Mouse (Mus musculus): ENCODE data around the gene Klk13.
"Not testable (repeated sequence)": the region's sequence is repeated elsewhere in the genome, so short reads cannot be mapped to it uniquely, and the experiment has no call there.

The Klk13 gene

DNA sequence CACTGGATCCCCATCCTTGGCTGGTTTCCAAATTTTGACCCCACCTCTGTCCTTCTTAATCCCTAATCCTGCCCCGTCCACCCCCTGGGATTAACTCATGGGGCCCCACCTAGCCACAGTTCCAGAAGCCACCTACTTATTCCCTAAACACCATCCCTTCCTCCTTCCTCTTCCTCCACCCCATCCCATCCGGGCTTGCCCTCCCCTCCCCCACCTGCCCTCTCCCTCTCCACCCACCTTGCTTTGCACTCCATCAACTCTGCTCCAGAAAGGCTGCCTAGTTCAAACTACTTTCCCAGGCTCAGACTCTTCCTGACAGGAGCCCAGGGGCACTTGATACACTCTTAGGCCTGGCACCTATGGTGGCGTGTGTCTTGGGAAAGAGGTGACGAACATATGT, at the start of gene Klk13:
TSS of gene Klk13 (plus strand) at position 301 of the 400 bp plus-strand sequence.
- DNase-seq: no peak

DNA sequence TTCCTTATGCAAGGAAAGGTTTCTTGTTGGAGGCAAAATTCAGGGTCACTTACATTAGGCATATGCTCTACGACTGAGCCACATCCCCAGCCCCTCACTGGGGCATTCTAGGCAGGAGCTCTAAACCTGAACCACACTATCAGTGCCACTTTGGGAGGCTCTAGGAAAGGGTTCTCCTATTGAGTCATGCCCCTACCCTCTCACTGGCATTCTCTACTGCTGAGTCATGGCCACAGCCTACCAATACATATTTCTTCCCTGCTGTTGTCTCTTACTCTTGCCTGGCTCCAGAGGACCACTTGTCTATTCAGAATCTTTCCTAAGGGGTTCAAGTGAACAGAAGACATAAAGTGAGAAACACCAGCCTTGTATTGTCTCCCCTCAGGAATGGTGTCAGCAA, 49.6 kb upstream of the Klk13 start:
- DNase-seq: no peak

DNA sequence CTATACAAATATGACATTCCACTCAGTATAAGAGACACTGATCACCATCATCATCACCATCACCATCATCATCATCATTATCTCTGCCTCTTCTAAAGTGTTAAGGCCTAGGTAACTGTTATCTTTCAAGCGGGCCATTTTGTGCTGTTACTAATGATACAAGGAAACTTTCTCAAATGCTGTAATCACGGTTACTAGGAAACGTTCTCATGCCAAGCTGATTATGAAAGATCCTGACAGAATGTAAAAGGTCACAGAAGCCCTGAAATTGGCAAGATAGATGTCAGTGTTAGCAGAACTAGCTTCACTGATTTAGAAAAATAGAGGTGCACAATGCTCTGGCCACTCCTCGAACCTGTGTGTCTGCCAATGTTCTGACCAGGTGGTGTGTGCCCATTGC, 45.1 kb upstream of the Klk13 start:
- DNase-seq: not testable (repeated sequence)

DNA sequence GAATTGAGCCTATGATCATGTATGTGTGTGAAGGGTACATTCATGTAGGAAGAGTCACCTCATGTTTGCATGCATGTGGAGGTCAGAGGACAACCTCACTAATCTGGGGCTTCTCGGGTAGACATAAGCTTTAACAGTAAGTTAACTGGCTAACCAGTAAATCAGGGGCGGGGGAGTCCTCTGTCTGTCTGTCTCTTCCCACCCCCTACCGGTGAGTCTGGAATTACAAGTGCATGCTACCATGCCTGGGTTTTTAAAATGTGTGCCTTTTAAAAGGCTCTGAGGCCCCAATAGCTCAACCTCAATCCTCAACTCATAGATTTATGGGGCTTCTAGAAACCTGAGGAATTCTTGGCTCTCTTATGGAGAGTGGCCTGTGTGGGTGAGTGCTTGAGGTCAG, 43.8 kb upstream of the Klk13 start:
- no peak for DNase-seq

DNA sequence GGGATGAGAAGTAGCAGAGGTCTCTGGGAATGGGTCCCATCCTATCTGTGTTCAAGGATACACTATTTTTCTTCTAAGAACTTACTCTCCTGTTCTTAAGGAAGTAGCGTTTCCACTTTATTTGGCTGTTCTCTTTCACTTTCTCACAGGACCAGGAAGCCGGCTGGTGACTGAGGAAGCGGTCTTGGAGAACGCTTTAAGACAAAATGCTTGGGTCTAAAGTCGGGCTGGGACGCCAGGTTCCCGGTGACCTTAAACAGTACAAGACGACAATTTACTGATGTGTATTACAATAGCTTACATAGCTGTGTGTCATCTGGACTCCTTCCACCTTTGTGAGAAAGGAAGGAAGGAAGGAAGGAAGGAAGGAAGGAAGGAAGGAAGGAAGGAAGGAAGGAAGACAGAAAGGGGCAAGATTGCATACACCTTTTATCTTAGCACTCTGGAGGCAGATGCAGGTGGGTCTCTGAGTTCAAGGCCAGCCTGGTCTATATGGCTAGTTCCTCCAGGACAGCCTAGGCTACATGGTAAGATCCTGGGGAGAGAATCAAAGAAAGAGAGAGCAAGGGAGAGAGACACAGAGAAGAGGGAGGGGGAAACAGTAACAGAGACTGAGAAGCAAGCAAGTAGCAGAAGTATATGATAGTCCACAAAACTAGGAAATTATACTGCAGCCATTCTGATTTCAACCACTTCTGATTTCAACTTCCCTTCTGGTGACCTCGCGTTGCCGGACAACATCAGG, 41.1 kb upstream of the Klk13 start:
- no peak for DNase-seq

DNA sequence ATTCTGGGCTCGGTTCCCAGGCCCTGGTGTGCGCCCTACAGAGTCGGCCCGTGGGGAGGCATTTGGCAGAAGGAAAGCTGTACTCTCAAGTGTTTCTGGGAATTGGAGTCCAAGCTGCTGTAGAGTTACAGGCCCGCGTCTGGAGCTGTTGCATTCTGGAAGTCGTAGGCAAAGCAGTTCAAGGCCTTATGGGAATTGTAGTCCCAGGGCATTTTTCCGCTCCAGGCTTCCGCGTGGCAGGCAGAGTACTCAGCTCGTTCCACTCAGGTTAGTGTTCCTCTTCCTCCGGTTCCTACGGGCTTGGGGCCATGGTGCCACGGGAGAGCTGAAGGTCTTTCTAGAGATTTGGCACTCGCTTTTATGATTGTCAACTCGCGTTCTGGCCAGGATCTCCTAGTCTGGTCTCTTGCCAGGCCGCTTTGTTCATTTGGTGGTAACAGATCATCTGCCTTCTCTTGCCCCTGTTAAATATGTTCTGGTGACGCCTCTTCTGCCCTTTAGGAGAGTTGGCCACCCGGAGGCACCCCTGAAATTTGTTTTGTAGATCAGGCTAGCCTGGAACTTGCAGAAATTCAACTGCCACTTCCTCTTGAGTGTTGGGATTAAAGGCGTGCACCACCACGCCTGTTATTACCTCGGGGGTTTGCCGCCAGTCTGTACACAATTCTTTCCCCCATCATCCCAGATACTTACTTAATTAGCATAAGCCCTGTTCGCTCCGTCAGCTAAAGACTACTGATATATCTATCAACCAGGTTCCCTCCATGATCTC, 40.4 kb upstream of the Klk13 start, which contains the start of gene Ctu1:
TSS of gene Ctu1 (plus strand) at position 208 of the 772 bp plus-strand sequence.
- DNase-seq: peak; percentile 98

DNA sequence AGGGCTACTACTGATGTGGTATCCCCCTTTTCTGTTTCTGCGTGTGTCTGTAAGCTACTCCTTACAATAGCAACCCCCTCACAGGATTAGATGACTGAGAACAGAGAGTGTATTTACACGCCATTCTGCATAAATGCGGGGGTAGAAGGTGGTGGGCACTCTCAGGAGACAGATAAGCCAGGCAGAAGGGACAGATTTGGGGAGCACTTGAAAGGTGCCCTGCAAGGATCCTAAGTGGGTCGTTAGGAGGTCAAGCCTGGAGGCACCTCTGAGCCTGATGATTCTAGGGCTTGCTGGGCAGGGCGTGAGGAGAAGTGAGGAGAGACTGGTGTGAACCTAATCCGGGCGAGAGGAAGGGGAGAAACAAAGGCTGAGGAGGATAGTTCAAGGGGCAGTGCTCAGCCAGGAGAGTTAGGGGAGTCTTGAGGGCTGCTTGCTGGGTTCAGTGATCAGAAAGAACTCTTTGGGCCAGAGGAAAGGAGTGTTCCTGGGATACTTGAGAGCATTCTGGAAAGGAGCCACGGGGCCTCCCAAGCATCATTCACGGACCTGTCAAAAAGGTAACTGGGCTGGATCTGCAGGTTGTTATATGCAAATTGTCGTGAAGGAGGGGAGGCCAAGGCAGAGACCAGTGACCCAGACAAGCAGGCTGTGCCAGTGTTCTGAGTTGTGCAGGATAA, 39.6 kb upstream of the Klk13 start:
- no peak for DNase-seq

DNA sequence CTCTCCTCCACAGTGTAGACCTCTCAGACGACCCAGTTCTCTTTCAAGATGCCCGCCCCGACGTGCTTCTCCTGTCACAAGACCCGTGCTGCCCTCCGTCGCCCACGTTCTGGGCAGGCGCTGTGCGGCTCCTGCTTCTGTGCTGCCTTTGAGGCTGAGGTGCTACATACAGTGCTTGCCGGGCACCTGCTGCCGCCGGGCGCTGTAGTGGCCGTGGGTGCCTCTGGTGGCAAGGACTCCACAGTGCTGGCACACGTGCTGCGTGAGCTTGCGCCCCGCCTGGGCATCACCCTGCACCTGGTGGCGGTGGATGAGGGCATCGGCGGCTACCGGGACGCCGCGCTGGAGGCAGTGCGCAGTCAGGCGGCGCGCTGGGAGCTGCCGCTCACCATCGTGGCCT, 37.3 kb upstream of the Klk13 start:
- DNase-seq: no peak

DNA sequence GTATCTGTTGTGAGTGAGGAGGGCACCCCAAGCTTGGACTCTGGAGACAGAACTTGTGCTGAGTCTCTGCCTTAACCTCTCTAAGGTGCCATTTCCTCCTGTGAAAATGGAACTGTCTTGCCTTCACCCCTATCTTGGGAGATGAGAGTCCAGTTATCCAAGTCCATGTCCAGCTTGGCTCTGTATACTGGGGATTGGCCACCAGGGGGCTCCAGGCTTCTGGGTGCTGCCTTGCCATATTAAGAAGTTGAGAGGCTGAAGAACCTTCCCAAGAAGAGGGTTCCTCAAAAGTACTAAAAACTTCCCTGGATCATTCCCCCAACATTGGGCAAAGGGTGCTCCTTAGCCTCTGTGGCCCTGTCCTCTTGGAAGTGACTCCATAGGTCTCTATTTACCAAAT, 33.9 kb upstream of the Klk13 start:
- DNase-seq: no peak

DNA sequence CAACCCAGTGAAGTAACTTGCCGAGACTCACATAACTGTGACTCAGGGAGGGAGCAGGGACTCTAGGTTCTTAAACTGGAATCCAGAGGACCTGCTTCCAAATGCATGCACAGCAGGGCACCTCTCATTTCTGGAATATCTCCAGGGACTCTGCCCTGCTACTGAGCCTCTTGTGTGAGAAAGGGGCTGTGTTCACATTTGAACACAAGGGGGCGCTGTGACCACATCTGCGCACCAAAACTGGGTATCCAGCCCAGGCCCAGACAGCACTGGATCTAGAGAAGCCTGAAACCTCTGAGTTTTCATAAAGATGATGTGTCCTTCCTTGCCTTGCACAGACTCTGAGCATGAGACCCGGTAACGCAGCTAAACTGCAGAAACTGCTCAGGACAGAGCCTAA, 31.4 kb upstream of the Klk13 start:
- peak; percentile 61 for DNase-seq

DNA sequence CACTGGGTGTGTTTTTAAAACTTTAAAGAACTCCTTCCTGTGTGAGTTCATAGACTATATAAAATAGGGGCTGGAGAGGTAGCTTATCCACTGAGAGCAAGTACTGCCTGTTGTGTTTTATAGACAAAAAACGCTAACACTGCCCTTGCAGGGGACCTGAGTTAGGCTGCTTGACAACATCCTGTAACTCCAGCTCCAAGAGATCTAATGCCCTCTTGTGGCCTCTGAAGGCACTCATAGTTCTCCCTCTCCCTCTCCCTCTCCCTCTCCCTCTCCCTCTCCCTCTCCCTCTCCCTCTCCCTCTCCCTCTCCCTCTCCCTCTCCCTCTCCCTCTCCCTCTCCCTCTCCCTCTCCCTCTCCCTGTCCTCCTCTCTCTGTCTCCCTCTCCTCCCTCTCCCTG, 29.9 kb upstream of the Klk13 start:
- DNase-seq: not testable (repeated sequence)

DNA sequence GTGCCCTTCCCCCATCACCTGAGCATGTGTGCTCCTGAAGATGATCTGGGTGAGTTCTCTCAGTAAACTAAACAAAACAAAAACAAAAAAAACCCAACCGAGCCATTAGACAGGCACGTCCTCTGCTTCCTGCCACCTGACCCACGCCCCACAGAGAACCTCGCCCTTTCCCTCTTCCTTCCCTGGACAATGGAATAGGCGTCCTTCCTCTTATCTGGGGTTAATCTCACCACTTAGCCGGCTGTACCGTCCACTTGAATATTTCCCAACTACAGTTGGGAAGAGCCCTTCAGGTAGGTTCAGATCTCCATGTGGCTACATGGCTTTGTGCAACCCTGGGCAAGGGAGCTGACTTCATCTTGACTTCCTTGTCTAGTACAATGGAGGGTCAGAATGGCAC, 27.3 kb upstream of the Klk13 start:
- DNase-seq: no peak

DNA sequence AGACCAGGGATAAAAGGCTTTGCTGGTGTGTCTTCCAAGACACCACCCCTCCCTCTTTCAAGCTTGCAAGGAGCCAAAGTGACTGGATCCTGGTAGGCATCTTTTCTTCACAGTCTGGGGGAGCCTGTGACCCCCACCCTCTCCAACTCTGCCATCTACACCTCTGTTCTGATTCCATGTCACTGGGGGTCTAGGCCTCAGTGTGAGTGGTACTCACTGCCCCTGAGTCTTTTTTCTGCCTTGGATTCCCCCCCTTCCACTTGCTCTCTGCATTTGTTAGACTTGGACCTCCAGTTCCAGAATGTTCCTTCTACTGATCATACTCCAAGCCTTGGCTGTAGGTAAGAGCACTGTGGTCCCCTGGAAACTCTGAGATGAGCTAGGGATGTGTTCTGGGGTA, 22.2 kb upstream of the Klk13 start, which contains the start of gene Klk14:
TSS of gene Klk14 (plus strand) at position 301 of the 400 bp plus-strand sequence.
- DNase-seq: no peak

DNA sequence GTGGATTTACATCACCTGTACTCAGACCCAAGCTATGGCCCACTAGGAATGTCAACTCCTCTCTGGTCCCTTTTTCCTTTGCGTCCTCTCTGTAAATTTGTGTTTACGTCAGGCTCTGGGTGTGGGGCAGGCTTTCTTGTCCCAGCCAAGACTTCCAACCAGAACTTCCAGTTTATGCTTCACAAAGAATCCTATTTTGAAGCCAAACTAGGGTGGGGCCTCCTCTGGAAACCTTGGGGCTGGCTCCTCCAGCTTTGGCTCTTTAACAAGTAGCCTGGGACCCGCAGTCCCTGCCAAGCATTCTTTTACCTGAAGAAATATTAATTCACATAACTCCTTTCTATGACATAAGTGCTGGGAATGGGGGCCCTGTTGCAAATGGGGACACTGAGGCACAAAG, 2.3 kb upstream of the Klk13 start:
- DNase-seq: no peak

DNA sequence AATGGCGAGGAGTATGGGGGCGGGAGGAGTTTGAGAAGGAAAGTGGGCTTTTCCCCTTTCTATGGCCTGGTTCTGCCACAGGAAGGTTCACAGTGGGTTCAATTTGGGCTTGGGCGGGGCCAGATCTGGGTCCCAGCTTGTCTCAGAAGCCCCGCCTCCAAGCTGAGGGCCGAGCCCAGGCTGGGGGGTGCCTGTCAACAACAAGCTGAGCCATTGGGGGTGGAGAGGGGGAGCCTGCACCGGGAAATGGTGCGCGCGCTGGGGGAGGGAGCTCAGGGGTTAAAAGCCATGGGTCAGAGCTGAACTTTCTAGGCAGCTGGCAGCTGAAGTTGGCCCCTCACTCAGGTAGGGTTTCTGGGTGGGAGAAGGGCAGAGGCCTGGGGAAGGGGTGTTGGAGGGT, 550 bp downstream of the Klk13 start:
- no peak for DNase-seq

DNA sequence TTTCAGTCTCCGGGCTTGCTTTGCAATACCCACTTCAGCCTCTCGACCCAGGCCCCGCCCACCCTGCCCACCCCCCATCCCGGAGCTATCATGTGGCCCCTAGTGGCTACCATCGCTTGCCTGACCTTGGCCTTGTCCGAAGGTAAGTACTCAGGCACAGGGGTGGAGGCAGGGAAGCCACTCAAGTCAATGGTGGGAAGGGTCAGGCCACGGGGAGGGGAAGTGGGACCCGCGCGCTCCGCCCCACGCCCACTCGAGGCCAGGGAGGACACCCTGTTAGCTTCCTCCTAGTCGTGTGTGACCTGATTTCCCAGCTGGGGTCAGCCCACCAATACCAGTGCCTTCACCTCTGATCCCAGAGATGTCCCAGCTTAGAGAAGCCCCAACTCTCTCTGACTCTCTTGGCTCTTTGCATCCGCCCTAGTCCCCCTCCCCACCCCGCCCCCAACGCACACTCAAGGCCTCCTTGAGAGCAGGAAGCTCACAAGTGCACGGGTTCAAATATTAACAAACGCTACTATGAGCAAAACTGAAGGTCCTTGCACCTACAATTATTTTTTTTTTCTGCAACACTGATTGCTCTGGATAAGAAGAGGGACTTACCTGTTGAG, 1.5 kb downstream of the Klk13 start:
- no peak for DNase-seq

DNA sequence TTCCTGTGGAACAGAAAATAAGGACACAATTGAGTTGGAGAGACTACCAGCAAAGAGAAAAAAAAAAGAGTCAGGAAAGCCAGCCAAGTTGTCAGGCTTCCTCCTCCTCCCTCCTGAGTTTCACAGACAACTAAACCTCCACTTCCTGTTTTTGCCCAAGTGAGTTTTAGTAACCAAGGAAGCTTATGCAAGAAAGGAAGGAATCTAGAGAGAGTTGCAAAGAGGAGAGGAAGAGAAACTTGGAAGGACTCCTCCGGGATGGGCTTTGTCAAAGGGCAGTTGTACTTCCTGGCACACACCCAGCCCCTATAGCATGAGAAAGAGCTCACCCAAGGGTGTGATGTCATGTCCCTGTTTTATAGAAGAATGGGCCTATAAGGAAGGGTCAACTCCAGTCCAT, 35.4 kb downstream of the Klk13 start:
- DNase-seq: peak; percentile 56

DNA sequence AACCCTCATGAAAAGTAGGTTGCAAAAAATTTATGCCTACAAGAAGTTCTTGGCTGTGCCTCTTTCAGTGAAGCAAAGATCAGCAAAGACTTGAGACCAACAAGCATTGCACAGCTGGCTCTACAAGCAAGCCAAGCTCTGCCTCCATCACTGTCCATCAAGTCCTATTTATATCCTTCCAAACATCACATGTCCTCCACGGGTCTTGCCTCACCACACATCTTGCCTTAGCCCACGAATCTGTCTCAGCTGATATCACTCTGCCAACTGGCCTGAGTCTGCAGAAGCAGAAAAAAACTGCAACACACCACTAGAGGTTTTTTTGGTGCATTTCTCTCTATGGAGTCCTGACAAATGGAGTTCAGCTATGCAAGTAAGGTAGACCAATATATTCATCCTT, 40.4 kb downstream of the Klk13 start:
- DNase-seq: no peak

DNA sequence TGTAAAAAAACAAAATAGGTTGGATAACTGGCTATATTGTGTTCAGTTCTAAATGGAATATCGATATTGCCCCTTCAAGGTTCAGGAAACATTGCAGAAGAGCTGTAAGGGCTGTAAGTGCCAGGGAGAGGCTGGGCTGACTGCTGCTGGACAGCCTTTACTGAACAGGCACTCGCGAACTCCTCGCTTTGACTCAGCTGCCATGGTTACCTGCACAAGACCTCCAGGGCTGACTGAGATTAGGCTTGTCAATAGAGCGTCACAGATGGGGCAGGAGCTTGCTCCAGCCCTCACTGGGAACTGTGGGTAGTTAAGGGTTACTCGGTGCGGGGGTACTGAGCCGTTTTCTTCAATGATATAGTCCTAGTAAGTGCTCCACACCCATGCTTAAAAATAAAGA, 54.1 kb downstream of the Klk13 start:
- no peak for DNase-seq

DNA sequence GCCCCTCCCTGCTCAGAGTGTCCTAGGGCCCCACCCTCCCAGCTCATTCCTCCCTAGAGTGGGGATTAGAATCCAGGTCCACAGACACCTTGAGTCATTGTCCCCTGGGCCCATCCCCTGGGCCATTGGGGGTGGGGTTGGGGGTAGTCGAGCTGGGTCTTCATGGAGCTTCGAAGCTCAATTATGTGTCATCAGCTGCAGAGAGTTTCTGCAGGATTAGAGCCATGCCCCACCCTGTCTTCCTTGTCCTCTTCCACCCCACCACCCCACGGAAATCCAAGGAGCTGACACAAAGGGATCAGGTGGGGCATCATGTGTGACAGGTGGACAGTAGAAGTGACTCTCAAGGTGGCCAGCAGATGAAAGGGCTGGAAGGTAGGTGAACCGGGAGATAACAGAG, 56.2 kb downstream of the Klk13 start, which contains the start of gene Klk12:
TSS of gene Klk12 (plus strand) at position 301 of the 400 bp plus-strand sequence.
- no peak for DNase-seq

DNA sequence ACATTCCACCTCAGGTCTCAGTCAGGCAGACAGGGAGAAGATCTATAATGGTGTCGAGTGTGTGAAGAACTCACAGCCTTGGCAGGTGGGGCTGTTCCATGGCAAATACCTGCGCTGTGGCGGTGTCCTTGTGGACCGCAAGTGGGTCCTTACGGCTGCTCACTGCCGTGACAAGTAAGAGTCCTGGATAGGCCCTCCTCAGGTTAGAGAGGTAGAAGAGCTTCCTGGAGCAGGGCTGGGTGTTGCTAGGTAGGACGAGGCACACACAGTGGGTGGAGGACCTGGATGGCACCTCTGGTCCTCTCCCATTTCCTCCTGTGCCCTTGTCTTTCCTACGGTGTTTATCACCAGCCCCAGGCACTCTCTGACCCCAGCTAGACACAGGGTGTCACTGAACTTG, 57.3 kb downstream of the Klk13 start:
- no peak for DNase-seq

DNA sequence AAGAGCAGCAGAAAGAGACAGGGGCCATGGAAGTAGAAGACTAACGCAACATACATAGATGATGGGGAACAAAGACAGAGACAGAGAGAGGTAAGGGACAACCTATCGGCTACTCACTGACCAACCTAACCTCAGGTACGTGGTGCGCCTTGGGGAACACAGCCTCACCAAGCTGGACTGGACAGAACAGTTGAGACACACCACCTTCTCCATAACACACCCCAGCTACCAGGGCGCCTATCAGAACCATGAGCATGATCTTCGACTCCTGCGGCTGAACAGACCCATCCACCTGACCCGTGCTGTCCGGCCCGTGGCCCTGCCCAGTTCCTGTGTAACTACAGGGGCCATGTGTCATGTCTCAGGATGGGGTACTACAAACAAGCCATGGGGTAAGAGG, 58.3 kb downstream of the Klk13 start:
- no peak for DNase-seq

DNA sequence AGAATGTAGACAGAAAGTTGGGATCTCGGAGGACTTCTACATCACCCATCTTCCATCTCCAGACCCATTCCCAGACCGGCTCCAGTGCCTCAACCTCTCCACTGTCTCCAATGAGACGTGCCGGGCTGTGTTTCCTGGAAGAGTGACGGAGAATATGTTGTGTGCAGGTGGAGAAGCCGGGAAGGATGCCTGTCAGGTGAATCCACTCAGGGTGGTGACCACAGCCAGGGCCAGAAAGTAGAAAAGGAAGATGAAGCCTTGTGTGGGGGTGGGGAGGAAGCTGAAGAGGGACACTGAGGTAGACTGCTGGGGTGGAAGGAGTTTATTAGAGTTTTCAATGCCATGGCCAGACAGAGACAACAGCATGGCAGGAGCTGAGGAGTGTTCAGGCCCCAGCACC, 59.5 kb downstream of the Klk13 start:
- no peak for DNase-seq
